Mouse (Mus musculus) liver, embryonic 15.5 days (tissue): ENCODE data around the gene Zbtb8a. TPM values are rescaled to one million over a fixed set of nuclear protein-coding genes. Genes with fewer than 3 reads are reported as not detected.

ENCODE experiments used
- ATAC-seq: fragments of 200-750 bp; cut with Nextera tagmentation; 2 replicates; pipeline ENCODE4 v1.8.0; 2017; ENCODE audit warnings: moderate number of reproducible peaks, mild to moderate bottlenecking, moderate library complexity; ENCODE audit not compliant: insufficient read depth
- H3K27ac ChIP-seq: fragments of 300-500 bp; sonication (generic); replicated peaks from 2 replicates; pipeline ENCODE4 v1.5.1; 2015; ENCODE audit warnings: mild to moderate bottlenecking, inconsistent platforms
- H3K27me3 ChIP-seq: fragments of 300-500 bp; sonication (generic); 2 replicates; pipeline ENCODE4 v1.6.1; 2015; ENCODE audit warnings: mild to moderate bottlenecking, inconsistent platforms
- H3K36me3 ChIP-seq: fragments of 300-500 bp; sonication (generic); replicated peaks from 2 replicates; pipeline ENCODE4 v1.6.1; 2015; ENCODE audit warnings: moderate library complexity, mild to moderate bottlenecking, inconsistent platforms
- H3K4me1 ChIP-seq: fragments of 300-500 bp; sonication (generic); replicated peaks from 2 replicates; pipeline ENCODE4 v1.6.1; 2015; ENCODE audit warnings: inconsistent platforms
- H3K4me2 ChIP-seq: fragments of 300-500 bp; sonication (generic); 2 replicates; pipeline ENCODE4 v1.6.1; 2015; ENCODE audit warnings: moderate library complexity, mild to moderate bottlenecking, inconsistent platforms
- H3K4me3 ChIP-seq: fragments of 300-500 bp; sonication (generic); replicated peaks from 2 replicates; pipeline ENCODE4 v1.5.1; 2015; ENCODE audit warnings: mild to moderate bottlenecking, inconsistent platforms
- H3K9ac ChIP-seq: fragments of 300-500 bp; sonication (generic); 2 replicates; pipeline ENCODE4 v1.6.1; 2015; ENCODE audit warnings: moderate library complexity, mild to moderate bottlenecking, inconsistent platforms
- H3K9me3 ChIP-seq: fragments of 300-500 bp; sonication (generic); replicated peaks from 2 replicates; pipeline ENCODE4 v1.6.1; 2016; ENCODE audit warnings: inconsistent platforms
- WGBS: fragments of 180-500 bp; shearing (Covaris S2); methylation state at CpG from one replicate; pipeline ENCODE4 v1.1.7; 2015; ENCODE audit warnings: mixed read lengths; ENCODE audit not compliant: insufficient replicate concordance; 5-methylcytosine and 5-hydroxymethylcytosine counted together
- polyA plus RNA-seq: library from polyadenylated mRNA; unstranded; fragments of >200 nt; fragmentation: Nextera tagmentation; extraction: Ambion mirVana; gene quantifications from 2 replicates; pipeline ENCODE4 v1.2.1, GENCODE M21; 2015

The Zbtb8a gene
- polyA plus RNA-seq, 1 experiment from 2014 or later, result 2.3 TPM

DNA sequence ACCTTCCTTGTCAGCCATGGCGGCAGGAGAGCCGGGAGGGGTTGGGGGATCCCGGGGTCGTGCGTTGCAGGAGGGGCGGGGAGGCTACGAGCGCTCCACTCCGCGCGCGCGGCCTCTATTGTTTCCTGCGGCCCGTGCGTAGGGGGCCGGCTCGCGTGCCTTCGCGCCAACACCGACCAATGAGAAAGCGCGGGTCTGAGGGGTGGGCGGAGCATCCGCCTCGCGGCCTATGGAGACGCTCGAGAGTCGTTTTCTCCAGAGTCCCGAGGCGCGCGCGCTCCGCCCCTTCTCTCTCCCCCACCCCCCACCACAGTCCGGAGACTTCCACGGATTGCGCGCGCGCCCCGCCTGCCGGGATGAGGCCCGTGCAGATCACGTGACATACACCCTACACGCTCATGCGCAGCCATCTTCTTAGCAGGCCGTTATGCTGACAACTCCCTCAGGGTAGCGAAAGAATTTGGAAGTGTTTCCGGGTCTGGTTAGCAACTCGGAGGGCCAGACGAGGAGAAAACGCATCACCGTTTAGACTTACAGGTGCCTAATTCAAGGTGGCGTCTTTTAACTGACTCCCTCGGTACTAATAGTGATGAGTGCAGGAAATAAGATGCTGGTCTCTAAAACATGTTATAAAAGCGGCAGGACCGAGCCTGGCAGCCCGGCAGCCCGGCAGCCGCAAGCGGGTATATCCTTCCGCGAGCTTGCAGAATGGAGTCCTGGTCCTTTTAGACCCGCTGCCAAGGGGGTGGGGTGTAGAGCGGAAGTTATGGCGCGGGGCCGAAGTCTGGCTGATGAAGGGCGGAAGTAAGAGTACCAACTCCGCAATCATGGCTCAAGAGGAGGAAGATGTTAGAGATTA is 42.5 kb downstream of the Zbtb8a start, which contains the start of the genes Rbbp4 and Zbtb8os:
Gene Rbbp4 (minus strand): TSS at position 155 of the 859 bp plus-strand sequence.
Gene Zbtb8os (plus strand): TSS at position 480 of the 859 bp plus-strand sequence.
- WGBS, result under 1% methylated on average over 73 of the region's 73 CpGs
- peaks cover 36% of the 10 kb centered on the region for H3K36me3 ChIP-seq
- peak within 1 kb of the TSS; percentile 93 for H3K4me3 ChIP-seq
- peak within 1 kb of the TSS; percentile 94 for H3K9ac ChIP-seq
- H3K27ac ChIP-seq, result peak within 1 kb of the TSS; percentile 97
- peak; percentile 85 for ATAC-seq
- peaks cover 80% of the 10 kb centered on the region for H3K4me1 ChIP-seq
- no peaks in the 10 kb centered on the region for H3K27me3 ChIP-seq
- H3K4me2 ChIP-seq, result peak within 1 kb of the TSS; percentile 85
- no peaks in the 10 kb centered on the region for H3K9me3 ChIP-seq

DNA sequence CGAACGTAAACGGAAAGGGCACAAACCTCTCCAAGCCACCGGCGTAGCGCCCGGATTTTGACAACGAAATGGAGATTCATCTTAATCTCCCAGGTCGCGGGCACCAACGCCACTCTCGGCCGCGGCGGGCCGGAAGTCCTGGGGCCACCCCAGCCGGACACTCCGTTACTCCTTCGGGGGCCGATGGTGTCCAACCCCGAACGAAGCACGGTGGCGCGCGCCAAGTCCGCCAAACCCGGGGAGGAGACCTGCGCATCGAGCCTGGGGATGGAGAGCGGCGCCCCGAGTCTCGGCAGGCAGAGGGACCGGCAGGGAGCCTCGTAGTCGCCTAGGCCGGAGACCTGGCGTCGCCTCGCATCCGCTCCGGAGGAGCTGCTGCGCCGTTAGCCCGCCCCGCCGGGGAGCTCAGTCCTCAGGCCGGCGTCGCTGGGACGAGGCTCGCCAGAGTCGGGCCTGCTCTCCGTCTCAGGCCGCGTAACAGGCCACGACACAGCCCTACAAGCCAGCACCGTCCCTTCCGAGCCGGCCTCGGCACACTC is 43.2 kb downstream of the Zbtb8a start:
- H3K27ac ChIP-seq, result peak overlapping the region; percentile 95
- H3K36me3 ChIP-seq, result peaks cover 43% of the 10 kb centered on the region
- ATAC-seq, result peak; percentile 52
- H3K27me3 ChIP-seq, result no peaks in the 10 kb centered on the region
- no peaks in the 10 kb centered on the region for H3K9me3 ChIP-seq
- H3K4me3 ChIP-seq, result peak overlapping the region; percentile 93
- H3K4me1 ChIP-seq, result peaks cover 77% of the 10 kb centered on the region
- peak overlapping the region; percentile 85 for H3K4me2 ChIP-seq
- under 1% methylated on average over 62 of the region's 62 CpGs for WGBS
- H3K9ac ChIP-seq, result peak overlapping the region; percentile 94

DNA sequence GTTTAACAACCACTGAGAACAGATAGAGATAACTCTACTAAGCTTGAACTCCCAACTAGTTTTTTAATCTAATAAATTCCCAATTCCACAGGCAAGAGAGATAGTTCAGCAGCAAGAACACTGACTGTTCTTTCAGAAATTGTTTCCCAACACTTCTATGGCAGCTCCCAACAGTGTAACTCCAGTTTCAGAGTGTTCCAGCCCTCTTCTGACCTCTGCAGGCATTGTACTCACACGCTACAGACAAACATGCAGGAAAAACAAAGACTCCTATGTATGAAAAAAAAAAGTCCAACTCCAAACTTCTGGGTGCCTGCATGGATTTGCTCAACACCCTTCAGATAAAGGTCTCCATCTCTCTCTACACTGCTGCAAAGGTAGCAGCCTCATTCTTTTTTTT is 45.1 kb downstream of the Zbtb8a start:
- Histone ChIP-seq H3K9ac (peak overlapping the region; percentile 94; the same call in 1 of the 2 replicates), H3K4me3 (peak overlapping the region; percentile 93), H3K4me2 (peak overlapping the region; percentile 85), H3K27me3 (no peaks in the 10 kb centered on the region), H3K36me3 (peaks cover 60% of the 10 kb centered on the region), H3K27ac (no peak overlapping the region; the same call in 1 of the 2 replicates), H3K9me3 (no peaks in the 10 kb centered on the region), H3K4me1 (peaks cover 63% of the 10 kb centered on the region)
- no peak for ATAC-seq
- WGBS, result 60% methylated on average over 1 of the region's 1 CpGs

DNA sequence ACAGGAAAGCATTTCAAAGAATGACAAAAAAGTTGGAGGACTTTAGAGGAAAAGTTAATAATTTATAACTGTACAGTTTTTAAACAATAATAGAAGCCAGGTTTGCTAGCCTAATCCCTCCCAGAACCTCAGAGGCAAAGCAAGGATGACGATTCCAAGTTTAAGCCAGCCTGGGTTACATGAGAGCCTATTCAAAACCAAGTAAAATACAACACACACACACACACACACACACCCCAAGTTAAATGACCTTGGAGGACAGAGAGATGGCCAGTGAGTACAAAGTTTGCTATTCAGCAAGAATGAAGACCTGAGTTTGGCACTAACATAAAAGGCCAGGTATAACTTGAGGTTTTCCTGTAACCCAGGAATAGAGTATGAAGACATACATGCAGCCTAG is 51.7 kb downstream of the Zbtb8a start:
- WGBS, result 68% methylated on average over 1 of the region's 1 CpGs
- Histone ChIP-seq H3K9me3 (no peaks in the 10 kb centered on the region), H3K4me1 (peaks cover 30% of the 10 kb centered on the region), H3K36me3 (peaks cover 96% of the 10 kb centered on the region), H3K4me2 (no peak overlapping the region), H3K27ac (no peak overlapping the region), H3K4me3 (no peak overlapping the region), H3K9ac (no peak overlapping the region), H3K27me3 (no peaks in the 10 kb centered on the region)
- no peak for ATAC-seq

DNA sequence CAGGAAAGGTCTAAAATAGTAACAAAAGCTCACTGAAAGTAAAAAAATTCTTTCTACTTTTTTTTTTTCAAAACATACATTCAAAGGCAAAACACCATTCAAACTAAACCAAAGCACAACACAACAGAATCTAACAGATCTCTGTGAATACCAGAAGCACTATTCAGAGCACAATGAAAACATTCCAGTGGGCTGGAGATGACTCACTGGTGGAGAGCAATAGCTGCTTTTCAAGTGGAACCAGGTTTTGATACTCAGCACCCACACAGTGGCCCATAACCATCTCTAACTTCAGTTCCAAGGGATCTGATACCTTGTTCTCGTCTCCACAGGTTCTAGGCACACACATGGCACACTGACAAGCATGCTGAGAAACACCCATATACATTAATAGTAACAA is 53.2 kb downstream of the Zbtb8a start:
- no peak overlapping the region for H3K9ac ChIP-seq
- no peak overlapping the region for H3K4me2 ChIP-seq
- H3K9me3 ChIP-seq, result no peaks in the 10 kb centered on the region
- 92% methylated on average over 1 of the region's 1 CpGs for WGBS
- ATAC-seq, result no peak
- peaks cover 19% of the 10 kb centered on the region; the same call in 1 of the 2 replicates for H3K4me1 ChIP-seq
- H3K4me3 ChIP-seq, result no peak overlapping the region
- H3K27me3 ChIP-seq, result no peaks in the 10 kb centered on the region
- no peak overlapping the region for H3K27ac ChIP-seq
- peaks cover 96% of the 10 kb centered on the region for H3K36me3 ChIP-seq

DNA sequence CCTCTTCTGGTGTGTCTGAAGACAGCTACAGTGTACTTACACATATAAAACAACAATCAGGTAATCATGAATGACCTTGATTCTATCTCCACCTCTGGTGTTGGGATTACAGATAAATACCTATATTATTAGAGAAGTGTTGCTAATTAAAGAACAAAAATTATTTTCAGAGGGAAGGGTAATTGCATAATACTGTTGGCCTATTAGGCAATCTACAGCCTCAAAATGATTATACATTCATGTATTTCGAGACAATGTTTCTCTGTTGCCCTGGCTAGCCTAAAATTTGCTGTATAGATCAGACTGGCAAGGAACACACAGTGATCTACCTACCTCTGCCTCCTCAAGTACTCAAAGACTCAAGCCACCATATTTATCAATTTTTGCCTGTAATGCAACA is 54.4 kb downstream of the Zbtb8a start:
- no peaks in the 10 kb centered on the region for H3K27me3 ChIP-seq
- no peak overlapping the region for H3K27ac ChIP-seq
- no peak overlapping the region for H3K9ac ChIP-seq
- WGBS, result 84% methylated on average over 1 of the region's 1 CpGs
- H3K4me2 ChIP-seq, result no peak overlapping the region
- H3K4me3 ChIP-seq, result no peak overlapping the region
- peaks cover 95% of the 10 kb centered on the region for H3K36me3 ChIP-seq
- no peaks in the 10 kb centered on the region for H3K9me3 ChIP-seq
- H3K4me1 ChIP-seq, result peaks cover 14% of the 10 kb centered on the region; the same call in 1 of the 2 replicates
- no peak for ATAC-seq

DNA sequence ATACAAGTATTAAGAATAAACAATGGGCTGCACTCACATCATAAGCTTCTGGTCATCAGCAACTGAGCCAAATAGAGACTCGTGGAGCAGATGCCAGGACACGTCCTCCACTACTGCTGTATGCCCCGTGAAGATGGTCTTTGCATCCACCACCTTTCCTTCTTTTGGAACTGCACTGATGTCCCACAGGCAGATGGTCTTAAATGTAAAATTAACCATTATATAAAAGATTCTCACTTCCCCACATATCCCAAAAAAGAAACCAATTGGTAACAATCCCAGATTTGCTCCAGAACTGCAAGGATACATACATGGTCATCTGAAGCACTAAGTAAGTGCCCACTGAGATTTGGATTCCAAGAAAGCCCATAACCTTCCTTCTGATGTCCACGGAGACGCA is 55.9 kb downstream of the Zbtb8a start:
- WGBS, result 88% methylated on average over 5 of the region's 5 CpGs
- Histone ChIP-seq H3K9ac (no peak overlapping the region), H3K9me3 (no peaks in the 10 kb centered on the region), H3K36me3 (peaks cover 95% of the 10 kb centered on the region), H3K4me2 (no peak overlapping the region), H3K27ac (no peak overlapping the region), H3K27me3 (no peaks in the 10 kb centered on the region), H3K4me3 (no peak overlapping the region), H3K4me1 (peaks cover 14% of the 10 kb centered on the region; the same call in 1 of the 2 replicates)
- ATAC-seq, result no peak

DNA sequence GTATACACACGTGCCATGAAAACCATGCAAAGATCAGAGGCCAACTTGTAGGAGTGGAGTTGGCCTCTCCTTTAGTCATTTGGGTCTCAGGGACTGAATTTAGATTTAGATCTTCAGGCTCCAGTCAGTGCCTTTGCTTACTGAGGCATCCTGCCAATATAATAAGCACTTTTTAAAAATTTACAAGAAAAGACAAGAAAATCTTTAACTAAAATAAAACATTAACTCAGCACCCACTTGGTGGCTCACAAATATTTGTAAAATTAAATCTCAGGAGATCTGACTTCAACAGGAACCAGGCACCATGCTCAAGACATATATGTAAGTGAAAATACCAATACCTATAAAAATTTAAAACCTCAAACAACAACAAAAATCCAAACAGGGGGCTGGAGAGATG is 57.0 kb downstream of the Zbtb8a start:
- no peaks in the 10 kb centered on the region for H3K9me3 ChIP-seq
- no peaks in the 10 kb centered on the region for H3K27me3 ChIP-seq
- no peak overlapping the region for H3K4me3 ChIP-seq
- no peak overlapping the region for H3K27ac ChIP-seq
- H3K4me2 ChIP-seq, result no peak overlapping the region
- WGBS, result 81% methylated on average over 1 of the region's 1 CpGs
- peaks cover 10% of the 10 kb centered on the region; the same call in 1 of the 2 replicates for H3K4me1 ChIP-seq
- no peak overlapping the region for H3K9ac ChIP-seq
- ATAC-seq, result no peak
- H3K36me3 ChIP-seq, result peaks cover 95% of the 10 kb centered on the region

DNA sequence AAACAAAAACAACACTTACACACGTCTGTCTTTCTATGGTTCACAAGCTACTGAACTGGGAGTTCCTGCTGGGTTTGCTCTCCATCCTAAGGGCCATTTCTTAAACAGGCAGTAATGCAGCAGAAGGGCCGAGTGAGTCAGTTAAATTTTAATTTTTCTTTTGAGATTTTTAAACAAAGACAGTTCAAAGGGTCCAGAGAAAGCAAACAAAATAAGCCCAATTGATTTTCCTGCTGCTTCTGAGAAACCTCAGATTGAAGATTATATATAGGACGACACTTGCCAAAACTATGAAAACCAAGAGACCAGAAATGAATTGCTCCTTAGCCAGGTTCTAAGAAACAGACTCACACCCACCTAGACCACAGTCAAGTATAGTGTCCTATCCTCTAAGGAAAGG is 64.0 kb downstream of the Zbtb8a start:
- 65% methylated on average over 3 of the region's 3 CpGs for WGBS
- no peaks in the 10 kb centered on the region for H3K27me3 ChIP-seq
- no peak for ATAC-seq
- peaks cover 97% of the 10 kb centered on the region for H3K36me3 ChIP-seq
- H3K27ac ChIP-seq, result no peak overlapping the region
- 0 out of 2 replicates have a peak, but pooled peaks cover 2% of the 10 kb centered on the region for H3K4me1 ChIP-seq
- H3K4me2 ChIP-seq, result no peak overlapping the region
- no peak overlapping the region for H3K4me3 ChIP-seq
- H3K9me3 ChIP-seq, result no peaks in the 10 kb centered on the region
- no peak overlapping the region for H3K9ac ChIP-seq

DNA sequence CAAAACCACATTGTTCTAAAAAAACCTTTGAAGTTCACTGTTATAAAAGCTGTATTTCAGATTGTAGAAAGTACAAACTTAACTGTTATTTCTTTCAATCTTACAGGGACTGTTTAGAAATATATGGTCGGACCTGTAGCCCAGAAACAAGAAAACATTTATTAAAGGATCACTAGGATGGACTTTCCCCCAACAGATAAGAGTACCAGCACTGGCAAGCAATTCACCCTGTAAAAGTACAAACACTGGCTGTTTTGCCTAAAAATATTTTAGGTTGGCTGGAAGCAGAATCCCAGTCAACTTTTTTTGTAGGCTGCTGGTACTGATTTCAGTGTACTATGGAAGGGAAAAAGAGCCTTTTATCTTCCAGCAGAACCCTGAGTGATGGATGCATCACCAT is 70.0 kb downstream of the Zbtb8a start:
- Histone ChIP-seq H3K4me3 (no peak overlapping the region), H3K4me2 (no peak overlapping the region), H3K4me1 (peaks cover 16% of the 10 kb centered on the region), H3K9me3 (no peaks in the 10 kb centered on the region), H3K9ac (no peak overlapping the region), H3K27me3 (no peaks in the 10 kb centered on the region), H3K36me3 (peaks cover 86% of the 10 kb centered on the region), H3K27ac (no peak overlapping the region)
- 69% methylated on average over 1 of the region's 1 CpGs for WGBS
- no peak for ATAC-seq

DNA sequence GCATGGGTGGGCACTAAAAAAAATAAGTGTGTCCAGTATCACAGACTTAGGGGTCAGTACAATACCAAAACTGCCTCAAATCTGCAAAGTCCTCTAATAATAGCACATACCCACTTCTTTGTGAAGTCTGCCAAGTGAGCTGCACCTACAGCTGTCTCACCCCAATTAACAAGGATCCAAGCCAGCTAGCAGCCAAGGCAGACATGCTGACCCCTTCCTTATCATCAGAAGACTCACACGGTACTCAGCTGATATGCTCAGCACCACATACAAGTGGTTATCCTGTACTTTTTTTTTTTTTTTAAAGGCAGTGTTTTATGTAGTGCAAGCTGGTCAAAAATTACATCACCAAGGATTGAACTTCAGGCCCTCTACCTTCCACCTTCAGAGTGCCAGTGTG is 73.6 kb downstream of the Zbtb8a start:
- no peak overlapping the region for H3K4me2 ChIP-seq
- 7% methylated on average over 1 of the region's 1 CpGs for WGBS
- H3K4me3 ChIP-seq, result no peak overlapping the region
- H3K4me1 ChIP-seq, result peaks cover 16% of the 10 kb centered on the region
- H3K36me3 ChIP-seq, result peaks cover 50% of the 10 kb centered on the region
- no peak overlapping the region for H3K9ac ChIP-seq
- H3K27me3 ChIP-seq, result no peaks in the 10 kb centered on the region
- peak; percentile 73 for ATAC-seq
- H3K9me3 ChIP-seq, result no peaks in the 10 kb centered on the region
- H3K27ac ChIP-seq, result no peak overlapping the region; the same call in 1 of the 2 replicates
